Mouse (Mus musculus) intestine, postnatal 0 days (tissue): ENCODE data around the gene Ugt1a9. TPM values are rescaled to one million over a fixed set of nuclear protein-coding genes. Genes with fewer than 3 reads are reported as not detected.
"Not testable (repeated sequence)": the region's sequence is repeated elsewhere in the genome, so short reads cannot be mapped to it uniquely, and the experiment has no call there.

Experiments used
- ATAC-seq: fragments of 200-750 bp; cut with Nextera tagmentation; 2 replicates; pipeline ENCODE4 v1.8.0; 2017; ENCODE audit warnings: mild to moderate bottlenecking, moderate TSS enrichment, moderate library complexity
- H3K27ac ChIP-seq: fragments of 300-500 bp; sonication (generic); 2 replicates; pipeline ENCODE4 v1.5.1; 2014; ENCODE audit warnings: mild to moderate bottlenecking, low read depth, low read length, moderate library complexity
- H3K27me3 ChIP-seq: fragments of 300-500 bp; sonication (generic); replicated peaks from 2 replicates; pipeline ENCODE4 v1.6.1; 2014; ENCODE audit warnings: low read length, mixed read lengths; ENCODE audit not compliant: control insufficient read depth, insufficient read depth
- H3K36me3 ChIP-seq: fragments of 300-500 bp; sonication (generic); 2 replicates; pipeline ENCODE4 v1.6.1; 2014; ENCODE audit warnings: mild to moderate bottlenecking, moderate library complexity; ENCODE audit not compliant: control insufficient read depth, insufficient read depth
- H3K4me1 ChIP-seq: fragments of 300-500 bp; sonication (generic); replicated peaks from 2 replicates; pipeline ENCODE4 v1.6.1; 2014; ENCODE audit warnings: antibody characterized with exemption, low read length, mixed read lengths; ENCODE audit not compliant: control insufficient read depth, insufficient read depth
- H3K4me2 ChIP-seq: fragments of 300-500 bp; sonication (generic); replicated peaks from 2 replicates; pipeline ENCODE4 v1.6.1; 2014; ENCODE audit warnings: low read depth, mild to moderate bottlenecking, moderate library complexity
- H3K4me3 ChIP-seq: fragments of 300-500 bp; sonication (generic); 2 replicates; pipeline ENCODE4 v1.5.1; 2014; ENCODE audit warnings: low read depth, low read length
- H3K9ac ChIP-seq: fragments of 300-500 bp; sonication (generic); 2 replicates; pipeline ENCODE4 v1.6.1; 2014; ENCODE audit warnings: mild to moderate bottlenecking, low read depth, low read length
- H3K9me3 ChIP-seq: fragments of 300-500 bp; sonication (generic); 2 replicates; pipeline ENCODE4 v1.6.1; 2016; ENCODE audit warnings: mixed run types; ENCODE audit not compliant: control insufficient read depth
- CTCF ChIP-seq: sonication (generic); IDR thresholded peaks from 2 replicates; pipeline ENCODE4 v1.5.1; 2016; ENCODE audit warnings: low read depth, mild to moderate bottlenecking, control low read depth, antibody characterized with exemption, moderate library complexity
- WGBS: fragments of 180-500 bp; shearing (Covaris S2); extraction: QIAGEN DNeasy Blood & Tissue Kit; methylation state at CpG from one replicate; pipeline ENCODE4 v1.1.7; 2014; 5-methylcytosine and 5-hydroxymethylcytosine counted together
- polyA plus RNA-seq: library from polyadenylated mRNA; unstranded; fragments of >200 nt; fragmentation: Nextera tagmentation; extraction: Ambion mirVana; gene quantifications from 2 replicates; pipeline ENCODE4 v1.2.1, GENCODE M21; 2015

Ugt1a9 gene
- polyA plus RNA-seq, 1 experiment from 2014 or later, result 38.4 TPM

DNA sequence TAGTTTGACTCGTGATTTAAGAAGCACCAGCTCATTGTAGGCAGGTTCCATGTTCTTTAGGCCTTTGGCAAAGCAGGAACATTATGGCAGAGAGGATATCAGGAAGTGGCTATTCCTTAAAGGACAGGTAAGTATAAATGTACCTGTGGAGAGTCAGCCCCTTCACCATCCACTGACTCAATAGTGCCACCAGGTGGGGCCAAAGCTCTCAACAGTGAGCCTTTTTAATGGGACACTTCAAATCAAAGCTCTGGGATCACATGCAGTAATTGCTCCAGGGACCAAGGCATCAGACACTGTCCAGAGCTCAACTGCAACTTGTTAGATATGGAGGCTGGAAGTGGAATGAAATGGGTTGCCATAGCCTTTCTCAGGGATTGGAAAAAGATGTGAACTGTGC lies 50.9 kb downstream of the Ugt1a9 start:
- not testable (repeated sequence) for H3K4me3 ChIP-seq, ATAC-seq, H3K9me3 ChIP-seq, H3K9ac ChIP-seq, H3K4me1 ChIP-seq, H3K27ac ChIP-seq, H3K36me3 ChIP-seq, H3K27me3 ChIP-seq, H3K4me2 ChIP-seq
- WGBS, result no CpG with 5 or more reads among the region's 1 CpGs
- peak; percentile 67 for TF ChIP-seq CTCF

DNA sequence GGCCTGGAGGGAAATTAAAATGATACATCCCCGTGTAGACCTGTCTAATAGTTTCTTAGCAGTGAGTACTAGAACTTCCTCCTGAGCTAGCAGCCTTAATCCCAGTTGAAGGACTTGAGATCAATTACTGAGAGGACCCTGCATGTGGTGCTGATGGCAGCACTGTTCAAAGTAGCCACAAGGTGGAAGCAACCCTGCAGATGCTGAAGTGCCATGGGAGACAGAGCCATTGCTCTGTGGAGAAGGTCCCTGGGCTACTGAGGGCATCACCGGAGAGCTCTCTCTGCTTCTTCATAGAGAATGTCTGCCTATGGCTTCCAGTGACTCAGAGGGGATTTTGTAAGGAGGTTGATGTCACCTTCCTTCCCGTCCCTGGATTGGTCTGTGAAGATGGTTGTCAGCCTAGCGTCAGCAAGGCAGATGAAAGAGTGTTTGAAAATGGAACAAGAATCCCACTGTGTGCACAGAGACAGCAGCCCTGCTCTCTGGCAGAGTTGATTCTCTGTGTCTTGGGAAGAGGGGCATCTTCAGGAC lies 55.3 kb downstream of the Ugt1a9 start:
- H3K4me3 ChIP-seq, H3K9me3 ChIP-seq, H3K27me3 ChIP-seq, H3K36me3 ChIP-seq, H3K27ac ChIP-seq, H3K4me1 ChIP-seq, H3K4me2 ChIP-seq, ATAC-seq, H3K9ac ChIP-seq: not testable (repeated sequence)
- WGBS, result 81% methylated on average over 4 of the region's 4 CpGs
- peak; percentile 55 for TF ChIP-seq CTCF

DNA sequence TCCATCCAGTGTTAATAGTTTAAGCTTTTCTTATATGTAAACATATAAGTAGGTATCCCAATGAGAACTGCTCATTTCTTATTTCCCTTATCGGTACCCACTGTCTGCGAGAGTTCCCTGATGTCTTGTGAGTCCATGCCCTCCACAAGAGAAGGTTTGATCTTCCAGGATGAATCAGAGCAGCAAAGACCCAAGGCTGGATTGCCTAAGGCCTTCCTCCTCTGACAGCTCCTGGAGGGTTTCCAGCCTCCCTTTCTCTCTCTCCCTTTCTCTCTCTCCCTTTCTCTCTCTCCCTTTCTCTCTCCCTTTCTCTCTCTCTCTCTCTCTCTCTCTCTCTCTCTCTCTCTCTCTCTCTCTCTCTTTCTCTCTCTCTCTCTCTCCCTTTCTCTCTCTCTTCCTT lies 58.5 kb downstream of the Ugt1a9 start:
- H3K27me3 ChIP-seq, H3K27ac ChIP-seq, ATAC-seq, H3K9me3 ChIP-seq, H3K4me2 ChIP-seq, H3K4me3 ChIP-seq, H3K4me1 ChIP-seq, H3K36me3 ChIP-seq, H3K9ac ChIP-seq: not testable (repeated sequence)
- 76% methylated on average over 2 of the region's 2 CpGs for WGBS

DNA sequence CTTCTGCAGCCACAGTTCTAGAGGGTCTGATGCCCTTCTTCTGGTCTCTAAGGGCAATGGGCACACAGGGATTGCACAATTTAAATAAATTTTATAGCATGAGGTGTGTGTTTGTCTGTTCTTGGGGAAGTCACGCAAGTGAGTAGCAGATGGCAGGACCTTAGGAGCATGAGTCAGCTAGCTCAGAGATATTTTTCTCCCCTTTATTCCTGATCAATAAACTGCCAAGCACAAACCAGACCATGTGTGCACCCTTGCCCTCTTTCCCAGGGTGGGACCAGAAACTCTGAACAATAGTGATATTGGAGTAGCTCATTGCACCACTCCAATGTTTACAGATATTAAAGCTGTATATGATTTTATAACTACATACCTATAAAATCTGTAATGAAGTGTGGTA lies 59.6 kb downstream of the Ugt1a9 start:
- 28% methylated on average over 1 of the region's 1 CpGs for WGBS
- H3K27ac ChIP-seq, H3K4me1 ChIP-seq, H3K4me2 ChIP-seq, H3K4me3 ChIP-seq, H3K27me3 ChIP-seq, H3K9ac ChIP-seq, H3K9me3 ChIP-seq, H3K36me3 ChIP-seq: not testable (repeated sequence)
- ATAC-seq, result peak; percentile 70

DNA sequence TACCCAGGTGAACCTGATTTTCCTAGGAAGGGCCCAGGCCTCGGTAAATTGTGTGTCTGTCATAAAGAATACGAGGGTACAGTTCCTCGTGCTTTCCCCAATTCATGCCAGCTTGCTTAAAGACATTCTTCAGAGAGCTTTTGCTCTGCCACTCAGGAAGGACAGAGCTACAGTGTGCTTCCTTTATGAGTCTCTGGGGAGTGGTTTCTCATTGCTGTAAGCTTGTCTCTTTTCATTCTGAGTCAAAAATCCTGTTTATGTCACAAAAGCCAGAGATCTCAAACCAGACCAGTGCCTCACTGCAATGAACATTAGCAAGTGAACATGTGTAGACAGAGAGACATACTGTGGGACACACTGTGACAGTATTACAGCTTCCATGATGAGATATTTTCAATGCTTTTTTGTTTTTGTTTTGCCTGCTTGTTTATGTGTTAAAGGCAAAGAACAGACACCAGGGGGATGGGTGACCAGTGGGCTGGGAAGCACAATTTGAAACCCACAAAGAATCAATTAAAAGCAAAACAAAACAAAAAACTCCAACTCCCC lies 63.4 kb downstream of the Ugt1a9 start:
- no peaks in the 10 kb centered on the region for H3K9me3 ChIP-seq
- H3K4me3 ChIP-seq, result no peak overlapping the region
- H3K4me2 ChIP-seq, result no peak overlapping the region
- peaks cover 5% of the 10 kb centered on the region; the same call in 1 of the 2 replicates for H3K4me1 ChIP-seq
- ATAC-seq, result no peak
- 27% methylated on average over 3 of the region's 3 CpGs for WGBS
- no peaks in the 10 kb centered on the region for H3K27me3 ChIP-seq
- H3K9ac ChIP-seq, result no peak overlapping the region
- H3K27ac ChIP-seq, result peak overlapping the region; percentile 22
- H3K36me3 ChIP-seq, result no peaks in the 10 kb centered on the region
- no peak for TF ChIP-seq CTCF

DNA sequence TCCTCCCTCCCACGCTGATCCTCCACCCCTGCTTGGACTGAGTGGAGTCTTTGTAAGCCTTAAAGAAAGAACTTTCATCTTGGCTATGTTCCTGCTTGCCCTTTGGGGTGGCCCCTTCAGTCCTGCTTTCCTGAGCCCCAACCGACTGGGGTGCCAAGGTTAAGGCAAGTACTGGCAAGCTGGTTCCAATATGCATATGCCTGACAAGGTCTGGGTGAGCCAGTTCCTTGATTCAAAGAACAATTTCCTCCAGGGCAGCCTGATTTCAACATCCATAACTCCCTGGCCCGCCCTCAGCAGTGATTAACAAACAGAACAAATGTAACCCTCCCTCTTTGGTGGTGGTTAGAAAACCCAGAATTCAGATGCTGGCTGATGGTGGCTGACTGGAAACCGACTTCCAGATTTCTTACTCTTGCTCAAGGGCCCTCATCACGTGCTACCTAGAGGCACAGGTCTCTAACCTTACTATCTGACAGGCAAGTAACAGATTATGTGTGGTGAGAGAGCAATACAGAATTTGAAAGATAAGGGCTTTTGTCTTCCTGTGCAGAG lies 63.9 kb downstream of the Ugt1a9 start, which contains the start of gene Ugt1a6a:
TSS of gene Ugt1a6a (plus strand) at position 353 of the 555 bp plus-strand sequence.
- peak within 1 kb of the TSS; percentile 22 for H3K27ac ChIP-seq
- H3K36me3 ChIP-seq, H3K4me1 ChIP-seq, H3K9me3 ChIP-seq, H3K27me3 ChIP-seq, H3K4me2 ChIP-seq, H3K4me3 ChIP-seq, H3K9ac ChIP-seq: not testable (repeated sequence)
- WGBS, result 11% methylated on average over 5 of the region's 5 CpGs
- peak; percentile 49 for ATAC-seq

DNA sequence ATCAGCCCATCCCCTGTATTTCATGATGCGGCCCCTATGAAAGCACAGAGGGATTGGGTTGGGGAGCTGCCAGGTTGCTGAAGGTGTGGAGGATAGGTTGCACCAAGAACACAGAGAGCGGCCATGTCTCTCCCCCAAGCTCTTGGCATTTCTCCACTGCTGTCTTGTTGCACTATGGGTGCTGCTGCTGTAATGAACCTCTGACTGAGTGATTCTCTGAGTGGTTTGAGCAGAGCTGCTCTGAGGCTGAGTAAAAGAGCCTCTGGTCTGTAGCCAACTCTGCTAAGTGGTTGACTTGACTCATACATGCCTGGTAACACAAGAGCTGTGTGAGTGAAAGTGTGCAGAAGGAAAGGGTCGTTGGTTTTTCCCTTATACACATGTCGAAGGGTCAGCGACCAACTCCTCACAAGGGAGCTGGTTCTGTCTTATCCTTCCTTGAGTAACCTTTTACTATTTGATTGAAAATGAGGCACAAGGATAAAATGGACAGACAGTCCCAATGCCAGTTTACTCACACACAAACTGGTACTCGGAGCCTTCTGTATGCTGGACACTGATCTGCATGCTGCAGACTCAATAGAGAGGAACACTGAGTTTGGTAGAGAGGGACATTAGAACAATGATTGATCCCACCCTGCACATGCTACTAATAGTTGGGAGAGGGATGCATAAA lies 64.8 kb downstream of the Ugt1a9 start:
- H3K4me1 ChIP-seq, H3K36me3 ChIP-seq, ATAC-seq, H3K9ac ChIP-seq, H3K4me2 ChIP-seq, H3K9me3 ChIP-seq, H3K27me3 ChIP-seq, H3K27ac ChIP-seq, H3K4me3 ChIP-seq: not testable (repeated sequence)
- 79% methylated on average over 5 of the region's 6 CpGs for WGBS
